Mouse (Mus musculus) gastrocnemius, postnatal 4 days (tissue): ENCODE data around the gene Sf3b6. TPM values are rescaled to one million over a fixed set of nuclear protein-coding genes. Genes with fewer than 3 reads are reported as not detected.

Experiments used
- DNase-seq, 2 experiments: peaks; one replicate each; pipeline ENCODE4 v3.0.0; 2021 to 2022; ENCODE audit warnings: low spot score in 2 of 2, mixed read lengths in 2 of 2
- total RNA-seq, 2 experiments: library from RNA; stranded (reverse); gene quantifications; 2 replicates each; pipeline ENCODE4 v1.2.3; 2021

Sf3b6 gene
- total RNA-seq, 2 experiments from 2014 or later, result 73.9 to 80.8 TPM

DNA sequence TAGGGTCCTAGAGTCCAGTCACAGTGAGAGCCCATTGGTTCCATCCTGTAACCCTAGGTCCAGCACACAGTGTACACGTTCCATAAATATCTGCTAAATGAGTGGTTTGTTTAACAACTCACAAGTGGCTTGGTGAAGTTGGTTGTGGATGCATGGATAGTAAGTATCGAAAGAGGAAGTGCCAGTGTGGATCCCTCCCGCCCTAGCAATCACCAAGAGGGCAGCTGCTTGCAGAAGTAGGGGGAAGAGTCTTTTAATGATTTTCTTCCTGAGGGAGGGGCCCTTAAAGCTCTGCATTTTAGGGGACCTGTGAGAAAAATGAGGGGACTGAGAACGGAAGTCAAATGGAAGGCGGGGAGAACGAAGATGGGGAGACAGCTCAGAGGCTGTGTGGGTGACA, 22.7 kb downstream of the Sf3b6 start:
- no peak for DNase-seq

DNA sequence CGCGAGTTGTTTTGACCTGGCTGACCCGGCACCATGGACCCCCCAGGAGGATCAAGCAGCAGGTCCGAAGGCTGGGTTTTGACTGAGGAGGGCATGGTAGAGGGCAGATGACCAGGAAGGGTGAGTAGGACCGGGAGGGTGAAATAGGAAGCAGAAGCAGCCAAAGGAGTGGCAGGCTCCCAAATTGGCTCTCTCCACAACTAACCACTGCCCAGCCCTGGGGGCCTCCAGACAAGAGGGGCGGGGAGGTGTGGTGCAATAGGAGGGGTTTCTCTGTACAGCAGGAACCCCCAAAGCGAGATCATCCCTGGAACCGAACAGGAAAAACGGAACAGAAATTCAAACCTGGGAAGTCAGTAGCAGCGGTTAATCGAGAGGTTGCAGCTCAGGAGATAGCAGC, 23.4 kb downstream of the Sf3b6 start:
- no peak for DNase-seq

DNA sequence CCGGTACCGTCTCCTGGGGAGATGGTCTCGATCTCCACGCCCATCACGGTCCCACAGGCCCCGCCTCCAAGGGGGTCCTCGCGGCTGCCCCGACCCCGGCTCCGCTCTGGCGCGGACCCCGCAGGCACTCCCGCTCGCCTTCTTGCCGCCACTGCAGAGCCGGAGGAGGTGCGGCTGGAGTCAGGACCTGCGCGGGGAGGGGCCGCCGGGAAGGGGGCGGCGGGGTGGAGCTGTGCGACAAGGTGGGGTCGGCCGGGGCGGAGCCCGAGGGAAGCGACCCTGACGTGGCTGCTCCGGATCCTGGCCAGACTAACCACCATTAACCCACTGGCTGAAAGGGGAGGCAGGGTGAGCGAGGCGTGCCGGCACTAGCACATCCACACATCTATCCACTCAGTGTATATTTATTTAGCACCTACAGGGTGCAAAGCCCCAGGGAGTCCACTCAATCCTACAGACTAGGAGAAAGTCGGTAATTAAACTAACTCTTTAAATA, 24.1 kb downstream of the Sf3b6 start, which contains the start of gene Fkbp1b:
Fkbp1b (minus strand) TSS at position 200 of the 496 bp plus-strand sequence.
- DNase-seq, result peak; percentile 33 to 52

DNA sequence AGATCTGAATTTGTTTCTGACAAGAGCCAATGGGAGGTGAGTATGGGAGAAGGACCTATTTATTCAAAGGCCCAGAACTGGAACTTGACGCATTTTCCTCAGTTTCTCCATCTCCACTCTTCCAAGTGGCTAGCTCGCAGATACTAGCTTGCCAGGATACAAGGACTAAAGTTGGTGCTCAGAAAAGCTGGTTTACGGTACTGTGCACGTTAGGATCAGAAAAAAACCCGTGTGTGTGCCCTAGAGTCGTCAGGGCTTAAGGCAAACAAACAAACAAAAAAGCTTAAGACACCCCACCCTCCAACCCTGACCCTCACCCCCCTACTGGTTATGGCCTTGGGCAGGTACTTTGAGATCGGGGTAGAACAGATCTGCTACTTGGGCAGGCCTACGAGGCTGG, 25.1 kb downstream of the Sf3b6 start:
- DNase-seq, result no peak

DNA sequence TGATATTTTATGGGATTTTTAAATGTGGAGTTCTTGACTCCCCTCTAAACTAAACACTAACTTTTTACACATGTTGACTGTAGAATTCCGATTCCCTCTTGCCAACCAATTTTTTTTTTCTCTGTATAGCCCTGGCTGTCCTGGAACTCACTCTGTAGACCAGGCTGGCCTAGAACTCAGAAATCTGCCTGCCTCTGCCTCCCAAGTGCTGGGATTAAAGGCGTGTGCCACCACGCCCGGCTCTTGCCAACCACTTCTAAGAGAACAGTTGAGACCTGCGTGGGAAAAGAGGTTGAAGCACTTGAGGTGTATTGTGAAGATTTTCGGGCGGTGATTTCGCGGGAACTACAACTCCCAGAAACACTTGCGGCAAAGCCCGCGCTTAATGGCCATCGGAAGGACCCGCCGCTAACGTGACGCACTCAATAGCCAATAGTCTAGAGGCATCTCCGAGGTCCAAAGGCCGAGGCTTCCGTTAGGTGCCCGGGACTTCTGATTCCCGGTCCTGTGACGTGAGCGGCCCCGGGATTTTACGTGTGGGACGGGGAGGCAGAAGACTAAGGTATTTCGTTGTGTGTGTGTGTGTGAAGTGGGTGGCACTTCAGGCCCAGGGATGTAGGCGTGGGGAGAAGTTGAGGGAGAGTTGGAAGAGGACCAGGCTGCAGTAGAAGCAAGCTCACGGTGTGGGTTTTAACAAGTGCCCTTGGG, 25.7 kb downstream of the Sf3b6 start, which contains the start of gene Wdcp:
Wdcp (plus strand) TSS at position 414 of the 708 bp plus-strand sequence.
- DNase-seq, result peak; percentile 61 to 88

DNA sequence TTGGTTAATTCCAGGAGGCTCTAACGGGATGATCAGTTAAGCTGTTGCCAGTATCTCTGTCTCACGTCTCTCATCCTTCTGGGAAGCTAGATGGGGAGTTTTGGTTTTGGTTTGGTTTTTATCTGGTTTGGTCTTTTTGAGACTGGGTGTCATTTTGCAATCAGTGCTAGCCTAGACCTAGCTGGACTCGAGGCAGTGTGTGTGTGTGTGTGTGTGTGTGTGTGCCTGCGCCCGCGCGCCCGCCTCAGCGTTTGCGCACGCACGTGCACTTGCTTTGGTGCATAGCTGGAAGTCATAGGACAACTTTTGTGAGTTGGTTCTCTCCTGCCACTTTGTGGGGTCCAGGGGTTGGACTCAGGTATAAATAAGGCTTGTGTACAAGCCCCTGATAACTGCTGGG, 26.4 kb downstream of the Sf3b6 start:
- peak in 1 of 2 experiments; percentile 32 for DNase-seq

DNA sequence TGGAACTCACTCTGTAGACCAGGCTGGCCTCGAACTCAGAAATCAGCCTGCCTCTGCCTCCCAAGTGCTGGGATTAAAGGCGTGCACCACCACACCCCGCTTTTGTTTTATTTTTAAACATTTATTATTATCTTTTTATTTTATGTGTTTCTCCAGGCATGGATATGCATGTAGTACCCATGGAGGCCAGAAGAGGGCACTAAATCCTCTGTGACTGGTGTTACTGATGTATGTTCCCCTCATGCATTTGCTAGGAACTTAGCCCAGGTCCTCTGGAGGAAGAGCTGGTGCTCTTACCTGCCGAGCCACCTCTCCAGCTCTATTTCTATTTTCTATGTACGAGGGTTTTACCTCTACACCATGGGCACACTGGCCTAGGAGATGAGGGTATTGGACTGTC, 38.8 kb downstream of the Sf3b6 start:
- no peak for DNase-seq

DNA sequence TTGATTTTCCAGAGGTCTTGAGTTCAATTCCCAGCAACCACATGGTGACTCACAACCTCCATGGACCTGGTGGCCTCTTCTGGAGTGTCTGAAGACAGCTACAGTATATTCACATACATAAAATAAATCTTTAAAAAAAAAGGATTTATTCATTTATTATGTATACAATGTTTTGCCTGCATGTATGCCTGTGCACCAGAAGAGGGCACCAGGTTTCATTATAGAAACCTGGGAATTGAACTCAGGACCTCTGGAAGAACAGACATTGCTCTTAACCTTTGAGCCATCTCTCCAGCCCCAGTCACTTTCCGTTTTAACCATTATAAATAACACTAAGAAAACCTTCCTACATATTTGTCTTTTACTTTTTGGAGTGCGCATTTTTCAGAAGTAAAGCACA, 39.5 kb downstream of the Sf3b6 start:
- no peak for DNase-seq

DNA sequence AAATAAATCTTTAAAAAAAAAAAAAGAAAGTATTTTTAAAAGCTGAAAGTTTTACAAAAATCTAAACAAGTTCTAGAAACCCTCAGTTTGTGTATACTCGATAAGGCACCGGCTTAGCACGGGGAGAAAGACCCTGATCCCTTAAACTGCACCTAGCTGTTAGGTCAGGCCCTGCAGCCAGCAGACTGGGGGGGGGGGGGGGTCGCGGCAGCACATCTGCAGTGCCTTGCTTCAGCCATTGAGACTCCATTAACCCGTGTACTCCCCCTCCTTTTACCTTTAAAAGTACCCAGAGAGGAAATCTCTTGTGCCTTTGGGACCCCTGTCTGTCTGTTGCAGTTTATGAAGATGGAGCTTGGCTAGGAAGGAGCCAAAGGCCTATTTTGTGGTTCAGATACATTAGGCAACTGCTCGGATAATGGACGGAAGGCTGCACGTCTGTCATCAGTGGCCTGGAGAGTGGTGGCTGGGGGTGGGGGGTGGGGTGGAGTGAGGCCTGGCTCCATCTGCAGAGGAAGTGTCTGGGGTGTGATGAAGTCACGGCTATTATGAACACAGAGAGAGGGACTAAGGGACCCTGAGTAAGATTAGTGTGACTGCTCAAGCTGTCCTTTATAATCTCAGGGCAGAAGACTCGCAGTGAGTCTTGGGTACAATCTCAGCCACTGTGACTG, 42.0 kb downstream of the Sf3b6 start:
- no peak for DNase-seq

DNA sequence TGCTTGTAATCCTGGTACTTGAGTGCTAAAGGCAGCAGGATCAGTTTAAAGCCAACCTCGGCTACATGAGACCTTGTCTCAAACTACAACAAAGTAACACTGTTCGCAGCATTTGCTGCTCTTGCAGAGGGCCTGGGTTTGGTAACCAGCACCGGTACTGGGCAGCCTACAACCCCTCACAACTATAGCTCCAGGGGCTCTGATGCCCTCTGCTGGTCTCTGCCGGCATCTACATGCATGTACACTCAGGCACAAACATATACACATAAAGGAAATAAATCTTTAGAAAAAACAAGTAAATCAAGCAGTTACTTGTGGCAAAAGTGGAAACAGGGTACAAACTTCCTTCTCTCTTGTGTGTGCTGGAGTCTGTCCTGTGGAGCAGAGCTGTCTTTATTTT, 45.3 kb downstream of the Sf3b6 start:
- no peak for DNase-seq

DNA sequence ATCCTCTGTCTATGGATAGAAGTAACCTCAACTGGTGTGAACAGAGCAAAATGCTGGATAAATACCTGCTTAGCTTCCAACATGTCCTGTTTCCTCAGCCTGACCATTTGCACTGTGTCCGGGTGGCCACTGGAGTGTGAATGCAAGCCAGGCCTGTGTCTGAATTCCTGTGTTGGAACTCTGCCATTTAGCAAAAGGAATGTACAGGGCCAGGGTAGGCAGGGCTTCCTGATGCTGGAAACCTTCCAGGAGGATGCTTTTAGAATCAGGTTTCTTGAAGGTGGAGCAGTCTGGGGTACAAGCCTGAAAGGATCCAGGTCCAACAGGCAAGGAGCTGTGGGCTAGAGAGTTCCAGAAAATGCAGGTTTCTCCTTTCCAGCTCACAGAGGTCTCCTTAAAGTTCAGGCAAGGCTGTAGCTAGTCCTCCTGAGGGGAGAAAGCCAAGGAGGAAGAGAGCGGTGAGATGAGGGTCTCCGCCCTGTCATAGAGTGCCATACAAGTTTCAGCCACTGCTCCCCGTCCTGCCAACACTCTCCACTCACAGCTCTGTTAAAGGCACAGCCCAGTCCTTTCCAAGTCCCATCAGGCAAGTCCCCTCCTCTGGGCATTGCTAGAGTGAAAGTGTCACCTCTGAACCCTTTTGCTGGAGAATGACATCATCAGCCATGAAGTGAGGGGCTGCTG, 46.5 kb downstream of the Sf3b6 start:
- DNase-seq, result no peak

DNA sequence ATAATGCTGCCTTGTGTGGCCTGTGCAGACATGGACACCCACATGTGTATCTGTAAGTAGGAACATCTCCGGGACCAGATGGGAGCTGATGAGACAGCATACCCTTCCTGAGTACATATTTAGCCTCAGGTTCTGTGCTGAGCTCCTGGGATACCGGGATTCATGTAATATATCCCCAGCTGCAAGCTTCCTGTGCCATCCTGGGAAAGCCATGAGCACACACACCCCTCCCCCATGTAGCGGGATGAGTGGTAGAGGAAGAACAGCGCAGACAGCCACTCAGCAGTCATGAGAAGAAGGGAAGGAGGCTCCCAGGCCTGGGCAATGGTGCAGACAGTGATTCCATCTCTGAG, 47.0 kb downstream of the Sf3b6 start:
- no peak for DNase-seq

DNA sequence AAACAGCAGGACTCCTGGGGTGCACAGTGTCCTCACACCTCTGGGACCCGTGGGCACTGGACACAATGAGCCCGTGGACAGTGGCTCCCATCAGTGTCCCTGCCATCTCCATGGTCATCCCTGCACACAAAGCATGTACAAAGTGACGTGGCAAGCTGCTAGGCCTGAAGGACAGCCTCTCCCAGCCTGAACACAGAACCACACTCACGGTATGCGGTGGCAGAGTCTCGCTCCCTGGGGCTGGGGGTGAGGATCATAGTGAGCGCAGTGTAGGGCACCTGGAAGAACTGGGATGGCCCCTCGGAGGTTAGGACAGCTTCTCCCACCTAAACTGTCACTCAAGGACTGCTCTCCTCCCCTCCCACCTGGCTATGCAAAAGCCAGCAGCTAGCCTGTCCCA, 51.6 kb downstream of the Sf3b6 start:
- DNase-seq, result no peak

DNA sequence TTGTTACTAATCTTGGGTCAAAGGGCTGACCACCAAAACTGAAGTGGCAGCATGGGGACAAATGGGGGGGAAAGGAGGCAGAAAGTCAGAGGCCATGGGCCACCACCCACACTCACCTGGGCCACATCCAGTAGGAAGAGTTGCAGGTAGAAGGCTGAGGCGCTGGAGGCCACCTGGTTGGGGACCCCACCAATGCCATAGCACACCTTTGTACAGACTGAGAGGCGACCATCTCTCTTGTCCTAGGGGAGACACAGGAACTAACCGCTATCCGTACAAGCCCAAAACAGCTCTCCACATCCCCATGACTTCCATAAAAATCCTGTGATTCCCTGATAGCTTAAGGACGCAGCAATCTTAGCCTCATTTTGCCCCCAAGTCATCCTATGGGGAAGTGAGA, 53.9 kb downstream of the Sf3b6 start:
- DNase-seq, result no peak

DNA sequence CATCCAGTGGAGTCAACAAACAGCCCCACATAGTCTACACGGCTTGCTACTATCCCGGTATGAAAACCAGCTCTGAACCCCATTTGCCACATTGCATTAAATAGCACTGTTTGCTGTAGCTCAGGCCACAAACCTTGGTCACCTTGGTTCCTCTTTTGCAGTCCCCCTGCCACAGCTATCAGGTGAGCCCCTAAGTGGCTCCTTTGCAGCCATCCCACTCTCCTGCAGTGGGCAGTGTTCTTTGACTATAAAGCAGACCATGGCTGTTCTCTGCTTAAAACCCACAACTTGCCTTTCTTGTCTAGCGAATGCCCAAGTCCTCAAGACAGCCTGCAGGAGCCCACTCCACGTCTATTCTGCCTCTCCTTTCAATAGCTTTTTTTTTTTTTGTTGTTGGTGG, 54.9 kb downstream of the Sf3b6 start:
- DNase-seq, result no peak

DNA sequence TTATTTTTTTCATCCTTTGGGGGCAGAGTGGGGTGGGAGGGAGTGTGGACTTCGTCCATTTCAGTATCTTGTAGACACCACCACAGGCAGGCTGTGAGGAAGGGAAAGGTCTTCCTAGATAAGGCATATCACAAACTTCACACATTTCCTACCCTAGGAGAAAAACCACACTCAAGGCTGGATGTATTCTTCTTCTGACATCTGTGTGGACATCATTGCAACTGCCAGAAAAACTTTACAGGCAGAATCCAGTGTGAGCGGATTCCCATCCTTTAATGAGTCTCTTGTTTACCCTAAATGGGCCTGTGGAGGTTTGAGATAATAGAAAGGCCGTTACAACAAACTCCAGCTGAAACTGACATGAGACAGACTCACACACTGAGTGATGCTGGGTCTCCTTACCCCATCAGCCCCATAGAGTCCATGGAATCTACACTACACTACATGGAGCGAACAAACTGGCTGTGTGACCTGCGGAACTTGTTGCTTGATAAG, 55.7 kb downstream of the Sf3b6 start:
- DNase-seq, result no peak

DNA sequence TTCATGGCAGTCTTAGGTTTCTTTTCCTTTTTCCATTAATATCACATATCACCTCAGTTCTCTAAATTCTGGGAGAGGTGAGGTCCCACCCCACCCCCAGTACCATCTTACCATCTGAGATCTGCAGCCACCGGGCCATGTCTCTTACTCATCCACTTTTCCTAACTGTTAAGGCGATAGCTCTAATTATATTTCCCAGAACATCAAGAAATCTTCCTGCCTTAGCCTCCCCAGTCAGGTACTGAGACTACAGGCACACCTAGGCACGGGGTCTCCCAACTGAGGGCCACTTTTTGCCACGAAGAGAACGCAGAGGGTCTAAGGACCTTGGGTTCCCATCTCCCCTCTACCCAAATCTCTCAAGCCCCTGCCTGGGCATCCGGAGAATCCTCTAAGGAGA, 56.2 kb downstream of the Sf3b6 start:
- DNase-seq, result no peak

DNA sequence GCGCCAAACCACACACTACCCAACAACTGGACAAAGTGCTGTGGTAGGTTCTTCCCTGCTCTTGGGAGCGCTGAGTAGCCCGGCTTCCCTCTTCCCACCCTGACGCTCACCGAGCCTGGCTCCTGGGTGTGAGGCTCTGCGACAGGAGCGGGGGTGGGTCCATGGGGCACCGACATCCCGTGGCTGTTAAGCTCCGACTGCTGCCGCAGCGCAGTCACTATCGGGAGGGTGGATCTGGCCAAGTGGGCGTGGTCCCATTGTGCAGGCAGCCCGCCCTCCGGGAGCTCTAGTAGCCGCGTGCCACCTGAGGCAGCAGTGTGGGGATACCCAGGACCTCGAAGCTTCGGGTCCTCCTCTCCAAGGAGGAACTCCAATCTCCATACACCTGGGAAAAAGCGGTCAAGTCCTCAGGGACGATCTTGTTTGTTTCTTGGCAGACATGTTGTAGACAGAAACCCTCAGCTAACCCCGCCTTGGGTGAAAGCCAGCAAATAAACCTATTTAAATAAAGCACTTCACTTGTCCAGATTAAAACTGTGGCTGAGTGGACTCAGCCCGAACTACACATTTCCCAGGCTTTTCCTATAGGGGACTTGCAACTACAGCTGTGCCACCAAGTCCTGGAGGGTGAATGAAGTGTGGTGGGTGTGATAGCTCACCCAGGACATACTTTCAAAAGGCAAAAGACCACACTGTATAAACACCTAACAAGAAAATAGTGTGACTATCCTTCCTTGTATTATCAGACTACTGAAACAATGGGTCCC, 57.0 kb downstream of the Sf3b6 start, which contains the start of gene Mfsd2b:
Mfsd2b (minus strand) TSS at position 199 of the 767 bp plus-strand sequence.
- DNase-seq, result peak; percentile 51 to 71

DNA sequence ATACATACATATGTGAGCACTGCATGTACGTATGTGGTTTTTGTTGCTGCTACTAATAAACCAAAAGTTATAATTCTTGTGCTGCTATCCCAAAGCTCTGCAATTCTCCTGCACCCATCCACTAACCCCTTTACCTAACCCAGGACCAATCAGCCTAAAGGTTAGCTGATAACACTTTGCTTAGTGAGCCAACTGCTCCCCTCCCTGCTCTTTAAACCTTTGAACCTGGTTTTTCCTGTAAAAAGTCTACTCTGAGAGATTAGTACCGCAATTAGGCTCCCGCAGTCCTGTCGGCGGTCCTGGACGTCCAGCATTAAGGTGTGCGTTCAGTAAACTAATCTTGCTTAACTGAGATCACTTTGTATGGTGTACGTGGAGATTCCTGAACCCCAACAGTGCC, 58.3 kb downstream of the Sf3b6 start:
- DNase-seq, result no peak
